Mouse (Mus musculus): ENCODE data around the gene Nemp2. TPM values are rescaled to one million over a fixed set of nuclear protein-coding genes. Genes with fewer than 3 reads are reported as not detected.

Nemp2 gene
- total RNA-seq (2021), result 1 to 10 TPM; 4.6 to 4.9 TPM

DNA sequence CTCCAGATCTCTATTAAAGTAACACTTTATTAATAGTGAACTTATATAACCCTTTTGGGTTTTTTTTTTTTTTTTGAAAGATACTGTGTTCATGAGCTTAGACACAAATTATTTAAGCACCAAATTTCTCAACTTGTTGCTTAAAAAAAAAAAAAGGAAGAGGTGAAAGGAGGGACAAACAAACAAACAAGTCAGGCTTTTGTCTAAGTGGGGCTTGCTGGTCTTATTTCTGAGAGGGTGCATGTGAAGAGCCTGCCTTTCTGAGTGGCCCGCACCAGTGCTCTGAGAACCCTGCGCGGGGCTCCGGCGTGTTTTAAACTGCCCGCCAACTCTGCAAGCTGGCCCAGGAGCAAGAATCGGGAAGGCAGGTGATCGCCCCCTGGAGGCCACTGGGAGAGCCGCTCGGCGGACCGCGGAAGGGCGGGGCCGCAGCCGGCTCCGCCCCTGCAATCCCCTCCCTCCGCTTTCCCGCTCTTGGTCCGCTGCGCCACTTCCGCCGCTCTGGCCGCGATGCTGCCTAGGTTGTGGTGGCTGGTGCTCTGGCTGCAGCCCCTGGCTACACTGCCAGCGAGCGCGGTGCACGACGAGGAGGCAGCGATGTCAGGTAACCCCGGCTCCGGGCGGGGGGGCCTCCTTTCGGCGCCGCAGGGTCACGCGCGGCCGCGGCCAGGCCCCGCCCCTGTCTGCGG lies at the start of gene Nemp2:
Gene Nemp2 (plus strand): TSS at position 456 of the 689 bp plus-strand sequence.
- DNase-seq, result peak; percentile 96

- DNase-seq, result no peak
Observed at GRCm38 (mm10) chr1:52581744-52582143, 48.8 kb upstream of the Nemp2 start.

GRCm38 (mm10) chr1:52582866-52583265 lies 47.6 kb upstream of the Nemp2 start:
- no peak for DNase-seq

- peak; percentile 61 for DNase-seq
Observed at GRCm38 (mm10) chr1:52596982-52597646, 33.4 kb upstream of the Nemp2 start.

DNA sequence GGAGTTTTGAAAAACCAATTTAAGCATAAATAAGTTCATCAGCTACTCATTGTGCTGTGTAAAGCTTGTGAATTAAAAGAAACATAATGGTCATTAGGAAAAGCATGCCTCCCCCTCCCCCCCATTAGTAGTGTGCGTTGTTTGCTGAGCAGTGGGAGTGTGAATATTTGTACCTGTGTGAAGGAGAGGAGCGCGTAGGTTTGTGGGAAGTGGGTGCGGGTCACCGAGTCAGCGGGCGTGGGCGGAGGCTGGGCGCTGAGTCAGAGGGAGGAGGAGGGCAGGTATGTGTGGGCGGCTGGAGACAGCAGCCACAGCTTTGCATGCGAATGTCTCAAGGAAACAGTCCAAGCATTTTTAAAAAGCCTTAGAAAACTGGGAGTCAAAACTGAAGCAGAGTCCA lies 32.7 kb upstream of the Nemp2 start:
- peak; percentile 60 for DNase-seq

- no peak for DNase-seq
Observed at GRCm38 (mm10) chr1:52598361-52598760, 32.1 kb upstream of the Nemp2 start.

DNA sequence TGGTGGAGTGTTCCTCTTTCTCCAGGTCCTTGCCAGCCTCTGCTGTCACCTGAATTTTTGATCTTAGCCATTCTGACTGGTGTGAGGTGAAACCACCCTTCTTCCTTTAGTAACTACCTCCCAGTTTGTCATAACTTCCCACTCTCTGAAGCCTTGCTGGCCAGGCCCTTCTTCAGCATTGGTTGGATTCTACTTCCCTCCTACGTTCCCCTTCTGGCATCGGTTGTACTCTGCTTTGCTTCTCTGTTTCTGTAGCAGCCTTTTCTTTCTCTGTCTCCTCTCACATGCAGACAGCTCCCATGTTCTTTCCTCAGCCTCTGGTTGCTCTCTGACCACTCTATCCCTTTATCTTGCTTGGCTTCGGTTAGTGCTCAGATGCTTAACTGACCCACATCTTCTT lies 29.0 kb upstream of the Nemp2 start:
- DNase-seq, result no peak

- DNase-seq, result no peak
Observed at GRCm38 (mm10) chr1:52607700-52608099, 22.8 kb upstream of the Nemp2 start.

DNA sequence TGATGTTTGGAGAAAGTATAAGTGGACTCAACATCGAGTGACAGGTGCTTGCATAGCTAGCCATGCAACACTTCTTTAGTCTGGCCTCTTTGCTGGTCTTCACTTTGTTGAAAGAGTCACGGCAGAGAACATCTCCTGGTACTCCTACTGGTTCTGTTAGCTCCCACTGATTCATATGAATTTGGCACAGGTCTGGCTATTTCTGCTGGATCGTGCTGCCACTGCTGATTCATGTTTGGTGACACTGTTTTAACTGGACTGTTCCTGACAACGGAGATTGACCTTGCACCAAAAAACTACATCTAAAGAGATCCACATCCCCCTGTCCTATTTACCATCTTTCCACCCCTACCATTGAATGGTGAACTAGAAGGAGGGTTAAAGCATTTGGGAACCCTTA lies 22.0 kb upstream of the Nemp2 start:
- no peak for DNase-seq

- DNase-seq, result no peak
Observed at GRCm38 (mm10) chr1:52618217-52618616, 12.3 kb upstream of the Nemp2 start.

DNA sequence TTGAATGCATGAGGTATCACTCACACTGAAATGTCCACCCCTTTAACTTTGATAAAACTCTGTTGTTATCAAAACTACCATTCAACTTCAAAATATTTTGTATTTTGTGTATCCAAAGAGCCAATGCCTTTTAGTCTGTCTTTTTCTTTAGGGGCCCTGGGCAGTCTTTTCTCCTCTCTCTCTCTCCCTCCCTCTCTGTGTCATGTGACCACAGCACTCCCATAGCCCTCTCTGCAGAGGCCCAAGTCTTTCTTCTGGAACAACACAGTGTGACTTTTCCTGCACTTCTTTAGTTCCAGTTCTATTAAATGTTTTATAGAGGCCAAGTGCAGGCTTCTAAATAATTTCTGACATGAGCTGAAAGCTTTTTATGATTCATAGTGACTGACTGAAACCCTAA lies 10.1 kb upstream of the Nemp2 start:
- DNase-seq, result no peak

GRCm38 (mm10) chr1:52630937-52631299 lies 415 bp downstream of the Nemp2 start:
- DNase-seq, result no peak

DNA sequence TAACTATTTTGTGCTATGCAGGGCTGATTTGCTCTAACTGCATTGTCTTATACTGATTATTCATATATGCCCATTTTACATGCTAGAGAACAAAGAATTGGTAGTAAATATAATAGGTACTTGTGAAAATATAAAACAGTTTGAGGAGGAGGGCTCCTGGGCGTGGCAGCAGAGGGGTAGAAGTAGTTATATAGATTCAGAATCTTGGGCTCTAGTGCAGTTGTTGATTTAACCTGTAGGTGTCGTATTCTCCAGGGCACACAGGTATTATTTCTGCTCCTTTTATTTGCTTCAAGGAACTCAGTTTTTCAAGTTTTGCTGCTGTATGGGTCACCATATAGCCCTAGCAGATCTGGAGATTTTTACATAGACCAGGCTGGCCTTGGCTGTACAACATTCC lies 1.1 kb downstream of the Nemp2 start:
- no peak for DNase-seq

DNA sequence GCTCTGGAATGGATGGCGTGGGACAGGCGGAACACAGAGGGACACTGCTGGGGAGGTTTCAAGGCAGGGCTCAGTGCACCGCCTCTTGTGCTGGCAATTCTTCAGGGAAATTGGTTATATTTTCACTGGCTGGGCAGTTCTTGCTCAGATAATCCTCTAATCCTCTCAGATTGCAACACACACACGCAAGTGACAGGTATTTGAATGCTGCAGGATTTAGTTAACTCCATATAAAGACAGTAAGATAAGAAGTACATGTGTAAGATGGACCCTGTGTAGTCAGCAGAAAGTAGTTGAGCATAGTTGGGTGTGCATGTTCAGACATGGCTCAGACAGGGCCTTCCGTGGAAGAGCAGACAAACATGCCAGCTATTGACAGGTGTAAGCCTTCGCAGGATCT lies 3.7 kb downstream of the Nemp2 start:
- DNase-seq, result no peak

DNA sequence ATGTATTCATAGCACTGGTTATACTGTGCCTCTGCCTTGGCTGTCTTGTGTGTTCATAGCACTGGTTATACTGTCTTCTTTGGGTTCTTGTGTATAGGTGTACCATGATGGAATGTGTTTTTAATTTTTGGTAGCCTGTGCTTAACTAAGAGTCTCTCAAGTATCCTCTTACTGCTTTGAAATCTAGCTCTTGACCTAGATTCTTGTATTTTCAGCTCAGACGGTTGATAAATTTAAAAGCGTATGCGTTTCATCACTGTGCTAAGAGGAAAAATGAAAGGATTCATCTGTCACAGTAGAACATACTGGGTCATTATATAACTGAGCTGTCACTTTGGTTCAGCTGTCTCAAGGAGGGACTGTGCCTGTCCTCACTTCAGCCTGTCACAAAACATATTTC lies 5.4 kb downstream of the Nemp2 start:
- DNase-seq, result no peak

- DNase-seq, result no peak
Observed at GRCm38 (mm10) chr1:52638101-52638500, 7.6 kb downstream of the Nemp2 start.

DNA sequence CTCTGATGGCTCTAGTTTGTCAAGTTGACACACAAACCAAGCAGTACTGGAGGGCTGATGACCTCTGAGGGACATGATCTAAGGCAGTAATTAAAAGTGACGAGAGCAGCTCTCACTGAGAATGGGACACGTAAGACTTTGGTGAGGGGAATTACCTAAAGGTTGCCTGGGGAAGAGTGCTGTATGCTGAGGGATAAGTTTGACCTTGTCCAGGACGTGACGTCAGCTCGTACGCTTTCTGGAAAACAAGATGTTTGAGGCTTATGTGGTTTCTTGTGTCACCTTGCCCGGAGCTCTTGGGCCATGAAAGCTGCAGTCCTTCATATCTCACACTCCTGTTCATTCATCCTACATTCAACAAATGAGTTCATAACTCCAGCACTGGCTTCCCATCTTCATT lies 8.6 kb downstream of the Nemp2 start:
- no peak for DNase-seq

- no peak for DNase-seq
Observed at GRCm38 (mm10) chr1:52640266-52640665, 9.8 kb downstream of the Nemp2 start.

DNA sequence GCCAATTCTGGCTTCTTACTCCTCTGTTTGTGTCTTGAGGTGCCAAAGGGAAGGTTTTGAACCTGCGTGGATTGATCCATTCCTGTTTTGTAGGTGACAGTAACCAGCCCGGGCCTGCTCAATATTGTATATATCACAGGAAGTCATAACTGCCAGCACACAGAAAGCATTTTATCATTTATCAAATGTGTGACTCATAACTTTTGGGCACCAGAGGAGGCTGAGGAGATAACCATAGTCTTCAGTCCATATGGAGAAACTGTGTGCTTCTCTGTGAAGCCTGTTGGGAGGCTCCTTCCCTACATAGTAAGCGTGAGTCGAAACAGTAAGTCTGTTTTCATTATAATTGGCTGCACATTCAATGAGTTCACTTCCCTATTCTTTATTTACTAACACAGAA lies 10.2 kb downstream of the Nemp2 start:
- no peak for DNase-seq

- DNase-seq, result peak; percentile 86
Observed at GRCm38 (mm10) chr1:52648153-52649027, 17.9 kb downstream of the Nemp2 start.

- no peak for DNase-seq
Observed at GRCm38 (mm10) chr1:52650066-52650465, 19.6 kb downstream of the Nemp2 start.

DNA sequence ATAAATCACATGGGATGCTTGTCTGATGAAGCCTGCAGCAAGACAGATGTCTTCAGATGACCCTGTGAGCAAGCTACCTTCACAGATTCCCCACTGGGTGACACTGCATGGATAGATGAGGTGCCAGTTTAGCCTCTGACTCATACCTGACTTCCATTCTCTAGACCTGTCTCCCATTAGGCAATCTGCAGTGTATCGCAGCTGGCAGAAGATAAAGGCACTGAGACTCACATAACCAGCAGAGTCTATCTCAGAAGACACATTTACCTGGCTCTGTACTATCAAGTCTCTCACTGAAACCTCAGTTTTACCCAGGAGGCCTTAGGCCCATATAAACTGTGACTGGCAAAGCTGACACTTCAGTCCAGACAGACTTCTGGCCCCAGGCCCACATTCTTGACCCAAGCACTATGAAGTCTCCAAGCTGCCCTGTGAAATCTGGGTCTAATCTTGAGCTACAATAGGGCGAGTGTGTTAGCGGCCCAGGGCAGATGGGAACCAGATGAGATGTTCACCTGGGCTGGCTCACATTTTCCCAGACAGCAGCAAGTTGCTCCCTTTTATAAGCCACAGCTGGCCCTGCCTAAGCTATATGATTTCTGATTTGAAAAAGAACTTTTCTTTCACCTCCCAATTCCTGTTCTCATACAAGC lies 22.2 kb downstream of the Nemp2 start:
- DNase-seq, result peak; percentile 28

DNA sequence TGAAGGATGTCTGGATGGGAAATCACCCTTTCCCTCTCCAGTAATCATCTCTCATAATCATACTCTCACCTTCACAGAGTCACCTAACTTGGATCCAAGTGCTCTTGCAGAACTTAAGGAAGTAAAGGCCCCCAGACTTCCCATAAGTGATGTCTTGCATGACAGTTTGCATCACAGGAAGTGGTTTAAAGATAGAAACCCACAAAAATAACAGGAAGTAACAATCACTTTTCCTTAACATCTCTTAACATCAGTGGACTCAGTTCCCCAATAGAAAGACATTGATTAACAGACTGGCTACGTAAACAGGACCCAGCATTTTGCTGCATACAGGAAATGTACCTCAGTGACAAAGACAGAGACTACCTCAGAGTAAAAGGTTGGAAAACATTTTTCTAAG lies 22.9 kb downstream of the Nemp2 start:
- no peak for DNase-seq
